Mouse (Mus musculus): ENCODE data around the gene Arhgap31.

- TF ChIP-seq GATA1 (IDR thresholded peaks at IDR 0.05; ENCODE audit: borderline replicate concordance, low read length) (no peak), FLI1 (IDR thresholded peaks at IDR 0.05; ENCODE audit: low read length) (no peak)
These were observed 117.0 kb downstream of the Arhgap31 start for GRCm38 (mm10) chr16:38596099-38596498.

Data from megakaryocyte, embryonic 14.5 days (primary cell).